Mouse (Mus musculus): Measurements from ENCODE around the gene Snd1. TPM values are rescaled to one million over a fixed set of nuclear protein-coding genes. Genes with fewer than 3 reads are reported as not detected.

The Snd1 gene
- polyA plus RNA-seq, 1 experiment: 57.6 TPM

DNA sequence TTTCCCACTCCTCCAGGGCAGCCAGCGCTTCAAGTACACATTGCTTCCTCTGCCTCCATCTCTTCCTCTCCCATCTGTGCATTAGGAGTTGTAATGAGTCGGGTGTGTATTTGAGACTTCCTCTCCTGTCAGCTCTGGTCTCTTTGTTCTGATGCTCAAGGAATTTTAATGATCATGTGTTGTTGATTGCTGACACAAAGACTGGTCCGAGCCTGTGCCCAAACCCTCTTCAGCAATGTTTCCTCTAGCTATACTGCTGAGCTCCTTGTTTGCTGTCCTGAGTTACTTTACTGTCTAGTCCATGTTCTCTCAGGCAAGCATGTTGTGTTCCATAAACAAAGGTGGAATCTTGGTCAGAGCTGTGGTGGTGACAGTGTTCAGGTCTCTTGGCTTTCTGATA lies 254.3 kb downstream of the Snd1 start:
- Histone ChIP-seq H3K9me3 (no peaks in the 10 kb centered on the region), H3K36me3 (replicated peaks; ENCODE audit: low read length) (peaks cover 52% of the 10 kb centered on the region), H3K27me3 (replicated peaks) (no peaks in the 10 kb centered on the region), H3K4me1 (peaks cover 36% of the 10 kb centered on the region), H3K4me3 (replicated peaks) (no peak overlapping the region)
- TF ChIP-seq GATA1 (IDR thresholded peaks at IDR 0.05; ENCODE audit: borderline replicate concordance, low read length) (no peak), FLI1 (IDR thresholded peaks at IDR 0.05; ENCODE audit: low read length) (no peak)

DNA sequence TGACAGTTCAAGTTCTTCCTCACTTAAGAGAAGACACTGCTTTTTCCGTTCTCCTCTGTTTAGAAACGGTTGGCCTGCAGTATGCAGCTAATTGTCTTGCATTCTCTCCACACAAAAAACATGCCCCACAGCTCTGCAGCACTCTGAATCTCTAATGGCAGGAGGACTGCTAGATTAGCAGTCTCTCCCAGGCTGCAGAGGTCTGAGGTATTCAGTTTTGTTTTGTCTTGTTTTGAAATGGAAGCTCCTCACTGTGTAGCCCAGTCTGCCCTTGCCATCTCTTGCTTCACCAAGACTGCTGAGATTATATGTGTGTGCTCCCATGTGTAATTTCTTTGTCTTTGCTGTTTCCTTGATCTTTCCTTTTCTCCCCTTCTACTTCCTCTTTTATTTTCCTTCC lies 254.7 kb downstream of the Snd1 start:
- TF ChIP-seq GATA1 (IDR thresholded peaks at IDR 0.05; ENCODE audit: borderline replicate concordance, low read length) (no peak), FLI1 (IDR thresholded peaks at IDR 0.05; ENCODE audit: low read length) (no peak)
- no peaks in the 10 kb centered on the region for H3K9me3 ChIP-seq
- H3K4me3 ChIP-seq (replicated peaks): no peak overlapping the region
- H3K4me1 ChIP-seq: peaks cover 33% of the 10 kb centered on the region
- H3K36me3 ChIP-seq (replicated peaks; ENCODE audit: low read length): peaks cover 49% of the 10 kb centered on the region
- H3K27me3 ChIP-seq (replicated peaks): no peaks in the 10 kb centered on the region

DNA sequence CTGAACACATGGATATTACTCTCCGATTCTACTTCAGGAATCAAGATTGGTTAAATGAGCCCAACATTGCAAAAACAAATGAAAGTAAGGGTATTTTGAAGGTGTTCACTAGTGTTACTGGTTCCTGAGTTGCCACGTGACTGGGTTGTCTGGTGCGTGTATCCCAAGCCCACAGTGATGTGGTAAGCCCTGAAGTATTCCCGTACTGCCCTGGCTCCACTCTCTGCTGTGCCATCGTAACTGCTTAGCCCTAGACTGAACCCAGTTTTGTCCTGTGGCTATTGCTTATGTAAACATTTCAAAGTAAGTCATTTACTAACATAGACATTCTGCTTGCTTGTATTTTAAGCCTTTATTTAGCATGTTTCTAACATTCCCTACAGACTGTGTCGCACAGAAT lies 256.3 kb downstream of the Snd1 start:
- H3K27me3 ChIP-seq (replicated peaks): no peaks in the 10 kb centered on the region
- no peak overlapping the region for H3K4me3 ChIP-seq (replicated peaks)
- no peaks in the 10 kb centered on the region for H3K9me3 ChIP-seq
- peaks cover 31% of the 10 kb centered on the region for H3K4me1 ChIP-seq
- TF ChIP-seq GATA1 (IDR thresholded peaks at IDR 0.05; ENCODE audit: borderline replicate concordance, low read length): no peak
- TF ChIP-seq FLI1 (IDR thresholded peaks at IDR 0.05; ENCODE audit: low read length): no peak
- peaks cover 34% of the 10 kb centered on the region for H3K36me3 ChIP-seq (replicated peaks; ENCODE audit: low read length)

DNA sequence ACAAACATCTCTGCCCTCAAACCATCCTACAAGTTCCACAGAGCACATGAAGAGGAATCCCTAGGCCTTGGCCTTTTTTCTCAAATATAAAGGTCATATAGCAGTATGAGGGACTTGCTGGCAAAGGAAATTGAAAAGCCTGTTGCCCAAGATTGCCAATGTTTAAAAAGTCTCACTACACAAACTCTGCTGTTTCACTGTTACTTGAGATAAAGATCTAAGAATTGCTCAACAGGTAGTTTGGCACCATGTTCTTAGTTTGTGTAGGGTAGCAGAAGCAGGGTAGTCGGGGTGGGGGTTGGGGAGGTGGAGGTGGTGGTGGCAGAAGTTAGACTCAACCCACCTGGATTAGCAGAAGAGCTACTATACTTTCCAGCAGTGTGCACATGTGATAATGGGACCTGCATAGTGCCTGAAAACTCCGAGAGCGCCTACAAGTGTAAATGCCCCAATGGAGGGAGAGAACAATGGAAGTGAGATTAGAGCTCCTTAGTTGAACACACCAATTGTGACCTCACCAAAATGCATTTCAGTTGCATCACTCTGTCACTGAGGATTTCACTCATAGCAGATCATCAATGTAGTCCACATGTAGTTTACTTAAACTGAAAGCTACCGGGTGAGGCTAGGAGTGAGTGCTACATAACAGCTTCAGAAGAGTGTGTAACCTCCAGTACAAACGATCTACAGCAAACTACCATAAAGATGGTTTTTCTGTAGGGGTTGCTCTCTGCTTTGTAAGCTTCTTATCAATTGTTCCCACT lies 259.1 kb downstream of the Snd1 start:
- no peak overlapping the region for H3K4me3 ChIP-seq (replicated peaks)
- peaks cover 26% of the 10 kb centered on the region for H3K4me1 ChIP-seq
- TF ChIP-seq FLI1 (IDR thresholded peaks at IDR 0.05; ENCODE audit: low read length) (no peak), GATA1 (IDR thresholded peaks at IDR 0.05; ENCODE audit: borderline replicate concordance, low read length) (no peak)
- H3K9me3 ChIP-seq: no peaks in the 10 kb centered on the region
- H3K27me3 ChIP-seq (replicated peaks): no peaks in the 10 kb centered on the region
- H3K36me3 ChIP-seq (replicated peaks; ENCODE audit: low read length): peaks cover 30% of the 10 kb centered on the region

DNA sequence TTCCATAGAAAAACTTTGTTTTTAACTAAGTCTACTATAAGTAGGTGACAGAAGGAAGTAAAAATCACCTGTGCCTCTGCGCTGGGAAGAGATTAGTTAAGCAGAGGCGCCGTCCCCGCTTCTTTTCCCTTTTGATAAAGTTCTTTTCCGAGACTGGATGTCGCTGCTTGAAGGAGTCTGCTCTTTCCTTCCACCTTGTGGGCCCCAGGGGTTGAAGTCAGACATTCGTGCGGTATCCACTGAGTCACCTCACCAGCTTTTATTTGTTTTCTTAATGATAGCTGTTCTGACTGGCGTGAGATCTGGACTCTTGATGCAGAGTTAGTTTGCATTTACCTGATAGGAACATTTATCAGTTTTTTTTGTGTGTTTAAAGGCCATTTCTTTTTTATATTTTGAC lies 260.2 kb downstream of the Snd1 start:
- peaks cover 19% of the 10 kb centered on the region for H3K4me1 ChIP-seq
- peaks cover 37% of the 10 kb centered on the region for H3K36me3 ChIP-seq (replicated peaks; ENCODE audit: low read length)
- no peak overlapping the region for H3K4me3 ChIP-seq (replicated peaks)
- TF ChIP-seq GATA1 (IDR thresholded peaks at IDR 0.05; ENCODE audit: borderline replicate concordance, low read length) (no peak), FLI1 (IDR thresholded peaks at IDR 0.05; ENCODE audit: low read length) (no peak)
- H3K9me3 ChIP-seq: no peaks in the 10 kb centered on the region
- no peaks in the 10 kb centered on the region for H3K27me3 ChIP-seq (replicated peaks)

DNA sequence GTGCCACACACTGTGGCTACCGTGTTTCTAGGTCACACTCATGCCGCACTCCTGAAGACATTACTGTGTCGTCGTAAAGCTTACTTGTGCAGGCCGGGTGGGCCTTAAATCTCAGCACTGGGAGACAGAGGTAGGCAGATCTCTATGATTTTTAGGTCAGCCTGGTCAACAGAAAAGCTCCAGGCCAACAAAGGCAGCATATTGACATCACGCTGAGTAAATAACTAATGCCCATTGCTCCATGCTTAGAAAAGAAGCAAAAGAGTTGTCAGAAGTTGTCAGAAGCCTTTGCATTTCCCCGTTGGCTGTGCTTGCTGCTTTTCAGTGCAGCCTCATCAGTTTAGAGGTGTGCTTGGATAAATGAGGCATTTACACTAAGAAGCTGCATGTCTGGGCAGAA lies 261.7 kb downstream of the Snd1 start:
- TF ChIP-seq GATA1 (IDR thresholded peaks at IDR 0.05; ENCODE audit: borderline replicate concordance, low read length): no peak
- TF ChIP-seq FLI1 (IDR thresholded peaks at IDR 0.05; ENCODE audit: low read length): no peak
- H3K4me1 ChIP-seq: peaks cover 17% of the 10 kb centered on the region
- H3K9me3 ChIP-seq: no peaks in the 10 kb centered on the region
- peaks cover 32% of the 10 kb centered on the region for H3K36me3 ChIP-seq (replicated peaks; ENCODE audit: low read length)
- H3K27me3 ChIP-seq (replicated peaks): no peaks in the 10 kb centered on the region
- H3K4me3 ChIP-seq (replicated peaks): no peak overlapping the region

DNA sequence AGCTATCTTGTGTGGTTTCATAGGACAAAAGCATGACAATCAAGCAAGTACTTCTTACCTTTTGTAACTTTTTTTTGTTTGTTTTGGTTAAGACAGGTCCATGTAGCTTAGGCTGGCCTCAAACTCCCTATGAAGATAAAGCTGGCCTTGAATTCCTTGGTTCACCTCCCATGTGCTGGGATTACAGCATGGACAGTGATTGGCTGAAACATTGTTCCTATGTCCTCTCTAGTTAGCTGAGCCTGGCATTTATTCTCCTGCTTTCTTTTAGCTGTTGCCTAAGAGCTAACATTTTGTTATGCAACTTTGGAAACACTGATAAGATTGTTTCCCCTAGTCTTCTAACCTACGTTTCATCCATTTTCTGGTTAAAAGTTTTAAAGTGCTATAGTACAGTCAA lies 262.7 kb downstream of the Snd1 start:
- peaks cover 29% of the 10 kb centered on the region for H3K36me3 ChIP-seq (replicated peaks; ENCODE audit: low read length)
- H3K4me3 ChIP-seq (replicated peaks): no peak overlapping the region
- H3K4me1 ChIP-seq: peaks cover 14% of the 10 kb centered on the region
- H3K27me3 ChIP-seq (replicated peaks): no peaks in the 10 kb centered on the region
- no peak for TF ChIP-seq FLI1 (IDR thresholded peaks at IDR 0.05; ENCODE audit: low read length)
- no peak for TF ChIP-seq GATA1 (IDR thresholded peaks at IDR 0.05; ENCODE audit: borderline replicate concordance, low read length)
- H3K9me3 ChIP-seq: no peaks in the 10 kb centered on the region

DNA sequence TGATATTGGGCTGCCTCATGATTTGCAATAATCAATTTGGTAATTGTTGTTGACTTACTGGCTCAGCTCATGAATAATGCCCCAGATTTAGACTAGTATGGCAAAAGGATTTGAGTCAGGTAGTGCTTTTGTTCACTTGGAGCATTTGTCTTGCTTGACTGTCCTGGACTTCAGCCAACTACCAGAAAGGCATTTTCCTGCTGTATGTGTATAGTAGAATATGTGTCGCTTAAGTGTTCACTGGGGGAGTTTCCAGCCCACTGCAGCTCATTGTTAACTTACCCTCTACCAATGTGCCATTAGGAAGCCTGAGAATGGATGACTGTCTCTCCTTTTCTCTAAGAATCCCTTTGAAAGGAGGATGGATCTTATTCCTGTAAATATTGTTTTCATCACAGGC lies 268.6 kb downstream of the Snd1 start:
- no peak overlapping the region for H3K4me3 ChIP-seq (replicated peaks)
- H3K27me3 ChIP-seq (replicated peaks): no peaks in the 10 kb centered on the region
- TF ChIP-seq GATA1 (IDR thresholded peaks at IDR 0.05; ENCODE audit: borderline replicate concordance, low read length) (no peak), FLI1 (IDR thresholded peaks at IDR 0.05; ENCODE audit: low read length) (no peak)
- H3K4me1 ChIP-seq: peaks cover 39% of the 10 kb centered on the region
- H3K9me3 ChIP-seq: no peaks in the 10 kb centered on the region
- H3K36me3 ChIP-seq (replicated peaks; ENCODE audit: low read length): peaks cover 78% of the 10 kb centered on the region

DNA sequence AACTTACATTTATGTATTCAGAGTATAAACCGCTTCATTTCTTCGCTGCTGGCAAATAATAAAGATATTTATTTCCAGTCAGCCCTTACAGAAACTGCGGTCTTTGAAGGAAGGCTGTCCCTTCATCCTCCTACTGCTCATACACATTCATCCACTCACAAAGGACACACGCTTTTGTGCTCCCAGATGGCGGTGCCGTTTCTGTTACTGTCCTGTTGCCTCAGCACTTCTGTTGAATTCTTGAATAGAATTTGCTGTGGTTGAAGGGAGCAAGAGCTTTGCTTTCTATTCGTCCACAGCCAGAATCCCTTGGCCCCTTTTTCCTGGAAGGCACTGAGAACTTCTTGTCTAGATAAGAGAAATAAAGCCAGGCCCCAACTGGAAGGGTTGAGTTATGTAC lies 270.9 kb downstream of the Snd1 start:
- H3K27me3 ChIP-seq (replicated peaks): no peaks in the 10 kb centered on the region
- H3K36me3 ChIP-seq (replicated peaks; ENCODE audit: low read length): peaks cover 86% of the 10 kb centered on the region
- no peaks in the 10 kb centered on the region for H3K9me3 ChIP-seq
- H3K4me1 ChIP-seq: peaks cover 31% of the 10 kb centered on the region
- TF ChIP-seq FLI1 (IDR thresholded peaks at IDR 0.05; ENCODE audit: low read length): no peak
- TF ChIP-seq GATA1 (IDR thresholded peaks at IDR 0.05; ENCODE audit: borderline replicate concordance, low read length): no peak
- H3K4me3 ChIP-seq (replicated peaks): no peak overlapping the region

DNA sequence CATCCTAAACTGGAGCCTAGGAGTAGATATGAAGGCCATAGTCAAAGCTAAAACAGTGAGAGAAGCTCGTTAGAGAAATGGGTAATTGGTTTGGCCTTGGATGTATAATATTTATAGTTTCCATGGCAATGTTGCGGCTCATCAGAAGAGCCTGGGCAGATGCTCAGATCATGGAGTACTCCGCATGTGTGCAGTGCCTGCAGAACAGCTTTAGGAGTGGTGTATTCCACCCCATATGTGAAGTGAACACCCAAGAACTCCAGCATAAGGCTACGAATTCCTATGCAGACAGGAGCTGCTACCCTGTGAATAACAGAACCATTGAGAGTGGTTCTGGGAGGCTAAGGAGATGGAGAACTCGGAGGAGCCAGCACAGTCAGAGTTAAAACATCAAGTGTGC lies 272.1 kb downstream of the Snd1 start:
- Histone ChIP-seq H3K4me1 (peaks cover 31% of the 10 kb centered on the region), H3K4me3 (replicated peaks) (no peak overlapping the region), H3K9me3 (no peaks in the 10 kb centered on the region), H3K36me3 (replicated peaks; ENCODE audit: low read length) (peaks cover 91% of the 10 kb centered on the region), H3K27me3 (replicated peaks) (no peaks in the 10 kb centered on the region)
- TF ChIP-seq GATA1 (IDR thresholded peaks at IDR 0.05; ENCODE audit: borderline replicate concordance, low read length) (no peak), FLI1 (IDR thresholded peaks at IDR 0.05; ENCODE audit: low read length) (no peak)
